Mouse (Mus musculus): ENCODE measurements at regions not wholly inside any gene's neighbourhood (a gene's known extent, or its start where the extent isn't known, plus 50 kb on each side); places are given as distances from the start of the nearest gene placed in this dataset.

- H3K4me3 ChIP-seq (ENCODE audit: low read depth, low read length), result no peak overlapping the region
- no peaks in the 10 kb centered on the region for H3K36me3 ChIP-seq (replicated peaks; ENCODE audit: insufficient read depth, low read length)
- no peak overlapping the region for H3K9ac ChIP-seq (replicated peaks)
- H3K27ac ChIP-seq (ENCODE audit: low read depth), result no peak overlapping the region
- TF ChIP-seq CTCF (IDR thresholded peaks at IDR 0.05; ENCODE audit: low read depth) (peak; percentile 58), EP300 (IDR thresholded peaks at IDR 0.05; ENCODE audit: low read depth) (no peak)
- H3K4me2 ChIP-seq (ENCODE audit: low read depth, low read length), result no peak overlapping the region
- DNase-seq (no peak), ATAC-seq (no peak)
- no peaks in the 10 kb centered on the region for H3K4me1 ChIP-seq (ENCODE audit: insufficient read depth)
- H3K9me3 ChIP-seq (ENCODE audit: low read length), result no peaks in the 10 kb centered on the region
- H3K27me3 ChIP-seq (ENCODE audit: insufficient read depth, low read length), result no peaks in the 10 kb centered on the region
Observed at GRCm38 (mm10) chr10:100170836-100171235, 155.4 kb downstream of the Kitl start.

GRCm38 (mm10) chr10:100197673-100198072, 137.8 kb upstream of the Gm4301 start:
- DNase-seq (no peak), ATAC-seq (no peak)
- Histone ChIP-seq H3K4me1 (ENCODE audit: insufficient read depth) (no peaks in the 10 kb centered on the region), H3K4me3 (ENCODE audit: low read depth, low read length) (no peak overlapping the region), H3K27me3 (ENCODE audit: insufficient read depth, low read length) (no peaks in the 10 kb centered on the region), H3K4me2 (ENCODE audit: low read depth, low read length) (no peak overlapping the region), H3K27ac (ENCODE audit: low read depth) (no peak overlapping the region), H3K9me3 (ENCODE audit: low read length) (no peaks in the 10 kb centered on the region), H3K9ac (replicated peaks) (no peak overlapping the region), H3K36me3 (replicated peaks; ENCODE audit: insufficient read depth, low read length) (no peaks in the 10 kb centered on the region)
- no peak for TF ChIP-seq CTCF (IDR thresholded peaks at IDR 0.05; ENCODE audit: low read depth)
- TF ChIP-seq EP300 (IDR thresholded peaks at IDR 0.05; ENCODE audit: low read depth), result no peak

DNA sequence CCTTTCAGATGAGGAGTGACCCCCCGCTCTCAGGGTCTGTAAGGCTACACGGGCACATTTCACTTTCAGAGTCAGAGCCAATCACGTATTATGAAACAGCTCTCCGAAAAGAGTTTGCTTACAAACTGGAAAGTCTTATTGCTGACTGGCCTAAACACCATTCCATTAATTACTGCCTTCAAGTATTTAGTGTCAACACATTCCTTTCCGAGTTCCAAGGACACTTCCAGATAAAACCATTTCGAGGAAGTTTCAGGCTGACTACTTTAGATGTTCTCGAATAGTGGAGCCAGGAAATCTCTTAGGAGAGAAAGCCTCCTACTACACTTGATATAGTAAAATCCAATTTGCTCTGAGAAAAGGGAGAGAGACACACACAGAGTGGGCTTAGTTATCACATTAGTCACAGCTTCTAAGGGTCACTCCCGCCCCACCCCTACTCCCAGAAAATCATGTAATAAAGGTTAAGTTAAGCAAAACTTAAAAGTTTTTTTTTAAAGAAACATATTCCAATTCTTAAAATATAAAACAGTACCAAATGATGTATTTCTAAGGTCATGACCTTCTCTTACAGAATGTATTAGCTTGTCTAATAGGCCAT, 136.3 kb upstream of the Gm4301 start:
- no peak overlapping the region for H3K9ac ChIP-seq (replicated peaks)
- no peak overlapping the region for H3K4me3 ChIP-seq (ENCODE audit: low read depth, low read length)
- DNase-seq, result no peak
- H3K4me2 ChIP-seq (ENCODE audit: low read depth, low read length), result no peak overlapping the region
- H3K27ac ChIP-seq (ENCODE audit: low read depth), result no peak overlapping the region
- TF ChIP-seq EP300 (IDR thresholded peaks at IDR 0.05; ENCODE audit: low read depth), result no peak
- no peak for TF ChIP-seq CTCF (IDR thresholded peaks at IDR 0.05; ENCODE audit: low read depth)
- no peaks in the 10 kb centered on the region for H3K27me3 ChIP-seq (ENCODE audit: insufficient read depth, low read length)
- H3K36me3 ChIP-seq (replicated peaks; ENCODE audit: insufficient read depth, low read length), result no peaks in the 10 kb centered on the region
- 58% methylated on average over 8 of the region's 8 CpGs for WGBS (ENCODE audit: insufficient replicate concordance)
- H3K9me3 ChIP-seq (ENCODE audit: low read length), result no peaks in the 10 kb centered on the region
- no peak for ATAC-seq
- H3K4me1 ChIP-seq (ENCODE audit: insufficient read depth), result no peaks in the 10 kb centered on the region

GRCm38 (mm10) chr10:100200431-100200830, 135.0 kb upstream of the Gm4301 start:
- no peak overlapping the region for H3K4me3 ChIP-seq (ENCODE audit: low read depth, low read length)
- no peak overlapping the region for H3K4me2 ChIP-seq (ENCODE audit: low read depth, low read length)
- 28% methylated on average over 8 of the region's 8 CpGs for WGBS (ENCODE audit: insufficient replicate concordance)

DNA sequence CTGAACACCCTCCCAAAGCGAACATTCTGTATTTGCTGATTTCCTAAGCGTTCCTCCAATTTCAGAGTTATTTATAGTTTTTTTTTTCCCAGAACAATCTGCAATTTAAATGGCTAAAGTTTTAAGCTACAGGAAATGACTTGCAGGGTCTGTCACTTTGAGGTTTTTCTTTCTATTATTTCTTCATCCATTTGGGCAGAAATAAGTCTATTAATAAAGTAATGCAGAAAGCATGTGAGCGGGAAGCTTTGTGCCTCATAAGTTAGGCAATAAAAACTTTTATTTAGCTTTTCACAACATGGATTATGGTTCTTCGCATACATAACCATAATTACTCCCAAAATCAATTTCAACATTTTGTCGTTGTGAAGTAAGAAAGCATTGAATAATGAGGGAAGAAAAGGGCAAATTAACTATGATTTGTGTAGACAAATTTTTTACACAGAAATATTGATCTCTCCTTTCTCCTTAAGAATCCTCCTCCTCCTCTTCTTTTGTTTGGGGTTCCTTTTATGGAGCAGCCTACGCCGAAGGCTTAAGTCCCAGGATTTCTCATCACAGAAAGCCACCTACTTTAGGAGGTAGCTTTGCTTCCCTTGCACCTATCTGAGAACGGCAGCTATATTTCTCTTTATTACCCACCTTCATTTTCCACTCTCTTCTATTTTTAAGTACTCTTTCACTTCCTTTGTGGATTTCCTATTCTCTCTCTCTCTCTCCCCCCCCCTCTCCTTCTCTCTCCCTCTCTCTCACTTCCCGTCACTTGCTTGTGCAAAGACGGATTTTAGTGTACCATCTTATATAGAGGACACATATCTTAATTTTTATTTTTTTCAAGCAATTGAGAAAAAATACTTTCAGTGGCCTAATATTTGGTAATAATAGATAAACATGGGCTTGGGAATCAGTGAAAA, 128.6 kb upstream of the Gm4301 start:
- H3K4me2 ChIP-seq (ENCODE audit: low read depth, low read length), result no peak overlapping the region
- no peaks in the 10 kb centered on the region for H3K36me3 ChIP-seq (replicated peaks; ENCODE audit: insufficient read depth, low read length)
- DNase-seq (no peak), ATAC-seq (no peak)
- H3K27ac ChIP-seq (ENCODE audit: low read depth), result no peak overlapping the region
- H3K27me3 ChIP-seq (ENCODE audit: insufficient read depth, low read length), result no peaks in the 10 kb centered on the region
- no peaks in the 10 kb centered on the region for H3K4me1 ChIP-seq (ENCODE audit: insufficient read depth)
- no peak for TF ChIP-seq EP300 (IDR thresholded peaks at IDR 0.05; ENCODE audit: low read depth)
- TF ChIP-seq CTCF (IDR thresholded peaks at IDR 0.05; ENCODE audit: low read depth), result no peak
- H3K4me3 ChIP-seq (ENCODE audit: low read depth, low read length), result no peak overlapping the region
- H3K9me3 ChIP-seq (ENCODE audit: low read length), result no peaks in the 10 kb centered on the region
- no peak overlapping the region for H3K9ac ChIP-seq (replicated peaks)
- WGBS (ENCODE audit: insufficient replicate concordance), result 67% methylated on average over 10 of the region's 10 CpGs

More at GRCm38 (mm10) chr10:100200431-100200830, 135.0 kb upstream of the Gm4301 start:
- ATAC-seq, result no peak
- TF ChIP-seq EP300 (IDR thresholded peaks at IDR 0.05; ENCODE audit: low read depth), result no peak
- no peak for TF ChIP-seq CTCF (IDR thresholded peaks at IDR 0.05; ENCODE audit: low read depth)
- no peak overlapping the region for H3K9ac ChIP-seq (replicated peaks)
- no peaks in the 10 kb centered on the region for H3K27me3 ChIP-seq (ENCODE audit: insufficient read depth, low read length)
- no peaks in the 10 kb centered on the region for H3K4me1 ChIP-seq (ENCODE audit: insufficient read depth)
- no peaks in the 10 kb centered on the region for H3K9me3 ChIP-seq (ENCODE audit: low read length)
- DNase-seq, result no peak
- H3K36me3 ChIP-seq (replicated peaks; ENCODE audit: insufficient read depth, low read length), result no peaks in the 10 kb centered on the region
- H3K27ac ChIP-seq (ENCODE audit: low read depth), result no peak overlapping the region

GRCm38 (mm10) chr10:100210684-100211083, 124.8 kb upstream of the Gm4301 start:
- ATAC-seq (no peak), DNase-seq (no peak)
- H3K36me3 ChIP-seq (replicated peaks; ENCODE audit: insufficient read depth, low read length), result no peaks in the 10 kb centered on the region
- H3K9ac ChIP-seq (replicated peaks), result no peak overlapping the region
- WGBS (ENCODE audit: insufficient replicate concordance), result 69% methylated on average over 7 of the region's 7 CpGs
- H3K9me3 ChIP-seq (ENCODE audit: low read length), result no peaks in the 10 kb centered on the region
- no peak overlapping the region for H3K4me2 ChIP-seq (ENCODE audit: low read depth, low read length)
- TF ChIP-seq EP300 (IDR thresholded peaks at IDR 0.05; ENCODE audit: low read depth) (no peak), CTCF (IDR thresholded peaks at IDR 0.05; ENCODE audit: low read depth) (no peak)
- H3K27ac ChIP-seq (ENCODE audit: low read depth), result no peak overlapping the region
- no peaks in the 10 kb centered on the region for H3K27me3 ChIP-seq (ENCODE audit: insufficient read depth, low read length)
- no peak overlapping the region for H3K4me3 ChIP-seq (ENCODE audit: low read depth, low read length)
- H3K4me1 ChIP-seq (ENCODE audit: insufficient read depth), result no peaks in the 10 kb centered on the region

Data from liver, postnatal 0 days (tissue).